Mouse (Mus musculus): ENCODE data around the gene Nos1ap.

GRCm38 (mm10) chr1:170501970-170502369 is 87.7 kb downstream of the Nos1ap start:
- no peak for TF ChIP-seq GATA1 (IDR thresholded peaks at IDR 0.05; ENCODE audit: low read length)
- TF ChIP-seq TAL1 (IDR thresholded peaks at IDR 0.05; ENCODE audit: low read length) = no peak
